In genomic region chr13:95616512-95616911, GRCm38 (mm10) we compare ENCODE assay signal across 8 mouse cellular contexts. TPM values are rescaled to one million over a fixed set of nuclear protein-coding genes. Genes with fewer than 3 reads are reported as not detected.
A peak's percentile ranks its signal among the peaks of the same experiment; 100 is the strongest.
DNase-seq lines count a peak whose midpoint lies in the region; ATAC-seq and TF ChIP-seq lines count a peak whose summit lies in the region.

No protein-coding gene starts in this region.

- DNase-seq in liver, embryonic 14.5 days (ENCODE audit: low read depth in 3 of 3, low spot score in 3 of 3): peak in 1 of 3 experiments; percentile 44
- DNase-seq in adrenal gland, postnatal 4 days (ENCODE audit: low spot score in 2 of 2): no peak
- no peak for DNase-seq in cerebellum, adult 11 months
- no peak for DNase-seq in right cerebral cortex, postnatal 10 days (ENCODE audit: low spot score in 2 of 2)
- no peak for DNase-seq in MN1 (ENCODE audit: low spot score)

- H3K4me1 ChIP-seq in megakaryocyte, embryonic 14.5 days: peaks cover 68% of the 10 kb centered on the region
- peaks cover 13 to 47% of the 10 kb centered on the region in 2 experiments; a peak in 3 of 4 replicates for H3K4me1 ChIP-seq in heart, embryonic 14.5 days (ENCODE audit: control insufficient read depth in 2 of 2, insufficient read depth in 2 of 2, low read length in 2 of 2)
- H3K4me1 ChIP-seq in liver, embryonic 14.5 days (replicated peaks; ENCODE audit: control insufficient read depth in 2 of 2, insufficient read depth in 2 of 2, low read length in 1 of 2): peaks cover 11 to 33% of the 10 kb centered on the region in 2 experiments

- no peak for TF ChIP-seq EP300 in liver, embryonic 14.5 days (IDR thresholded peaks at IDR 0.05; ENCODE audit: low read depth)

- WGBS in heart, embryonic 14.5 days: 9% methylated on average over 11 of the region's 11 CpGs
- WGBS in liver, embryonic 14.5 days (ENCODE audit: insufficient replicate concordance): 12% methylated on average over 11 of the region's 11 CpGs

- ATAC-seq in megakaryocyte, adult 5-6 weeks (ENCODE audit: poor library complexity, severe bottlenecking): no peak
- no peak for ATAC-seq in heart, embryonic 14.5 days (ENCODE audit: insufficient number of reproducible peaks, insufficient read depth, low FRiP score, low read depth)
- peak; percentile 65 for ATAC-seq in liver, embryonic 14.5 days (ENCODE audit: insufficient read depth)

- H3K36me3 ChIP-seq in megakaryocyte, embryonic 14.5 days (replicated peaks; ENCODE audit: low read length): peaks cover 54% of the 10 kb centered on the region
- H3K36me3 ChIP-seq in heart, embryonic 14.5 days (ENCODE audit: control insufficient read depth, insufficient read depth, low read length): peaks cover 25% of the 10 kb centered on the region
- peaks cover 9% of the 10 kb centered on the region for H3K36me3 ChIP-seq in liver, embryonic 14.5 days (replicated peaks; ENCODE audit: control insufficient read depth, insufficient read depth, low read depth)

- 0 out of 2 replicates have a peak, but pooled peaks have one; percentile 10 for TF ChIP-seq CTCF in liver, embryonic 14.5 days (IDR thresholded peaks at IDR 0.05; ENCODE audit: low read depth)

- peak overlapping the region; percentile 57 to 91 for H3K27ac ChIP-seq in heart, embryonic 14.5 days (replicated peaks in 1 of 2; ENCODE audit: control insufficient read depth in 1 of 2, insufficient read depth in 1 of 2, low read depth in 2 of 2, low read length in 2 of 2)
- peak overlapping the region; percentile 80 for H3K27ac ChIP-seq in liver, embryonic 14.5 days

- peaks cover 2% of the 10 kb centered on the region for H3K27me3 ChIP-seq in megakaryocyte, embryonic 14.5 days (replicated peaks)
- H3K27me3 ChIP-seq in heart, embryonic 14.5 days (ENCODE audit: control insufficient read depth, insufficient read depth, low read length): no peaks in the 10 kb centered on the region
- no peaks in the 10 kb centered on the region for H3K27me3 ChIP-seq in liver, embryonic 14.5 days (ENCODE audit: control insufficient read depth, insufficient read depth, low read length)

- H3K4me3 ChIP-seq in megakaryocyte, embryonic 14.5 days (replicated peaks): peak overlapping the region; percentile 96
- H3K4me3 ChIP-seq in heart, embryonic 14.5 days (ENCODE audit: control insufficient read depth in 1 of 2, insufficient read depth in 1 of 2, low read depth in 1 of 2, low read length in 2 of 2): peak overlapping the region; percentile 68 to 80
- H3K4me3 ChIP-seq in liver, embryonic 14.5 days (ENCODE audit: insufficient read depth in 1 of 2, low read depth in 2 of 2, low read length in 2 of 2): peak overlapping the region; percentile 95 to 98

- peak overlapping the region; percentile 98 for H3K9ac ChIP-seq in heart, embryonic 14.5 days (ENCODE audit: low read length)
- peak overlapping the region; percentile 98 for H3K9ac ChIP-seq in liver, embryonic 14.5 days (replicated peaks)

- peak overlapping the region; percentile 79 for H3K4me2 ChIP-seq in heart, embryonic 14.5 days (ENCODE audit: low read length)
- peak overlapping the region; percentile 95 for H3K4me2 ChIP-seq in liver, embryonic 14.5 days (ENCODE audit: low read depth)

- H3K9me3 ChIP-seq in megakaryocyte, embryonic 14.5 days: no peaks in the 10 kb centered on the region
- H3K9me3 ChIP-seq in heart, embryonic 14.5 days (ENCODE audit: control insufficient read depth, low read length): no peaks in the 10 kb centered on the region
- no peaks in the 10 kb centered on the region for H3K9me3 ChIP-seq in liver, embryonic 14.5 days (ENCODE audit: control insufficient read depth, low read length)

RNA-seq across cellular contexts. Expression of gene F2r, which starts 1.8 kb away (rescaled TPM):
- polyA plus RNA-seq in megakaryocyte, embryonic 14.5 days (2012; ENCODE audit: insufficient read depth, low replicate concordance): 53.3 and 84.2 TPM in 2 replicates
- total RNA-seq in megakaryocyte, adult 5-6 weeks (2015): 1.1 and 2.1 TPM in 2 replicates
- 0.65 and 1.9 TPM in 2 replicates for total RNA-seq in megakaryocyte, adult 5-6 weeks (2017)
- polyA plus RNA-seq in heart, embryonic 14.5 days (2014; fragmentation: Nextera tagmentation; extraction: Ambion mirVana): 128 and 133 TPM in 2 replicates
- 9.8 and 11.5 TPM in 2 replicates for polyA plus RNA-seq in liver, embryonic 14.5 days (2012; rRNA removed)
- 25.7 and 30.4 TPM in 2 replicates for polyA plus RNA-seq in liver, embryonic 14.5 days (2014; fragmentation: Nextera tagmentation; extraction: Ambion mirVana)
- 100 to 1,000 TPM; 103 to 110 TPM for total RNA-seq in adrenal gland, postnatal 4 days (2021)
